Mouse (Mus musculus): ENCODE measurements around the gene Nlgn2. TPM values are rescaled to one million over a fixed set of nuclear protein-coding genes. Genes with fewer than 3 reads are reported as not detected.

Gene Nlgn2
- total RNA-seq (2023) = 0.88 and 1.8 TPM in 2 replicates

DNA sequence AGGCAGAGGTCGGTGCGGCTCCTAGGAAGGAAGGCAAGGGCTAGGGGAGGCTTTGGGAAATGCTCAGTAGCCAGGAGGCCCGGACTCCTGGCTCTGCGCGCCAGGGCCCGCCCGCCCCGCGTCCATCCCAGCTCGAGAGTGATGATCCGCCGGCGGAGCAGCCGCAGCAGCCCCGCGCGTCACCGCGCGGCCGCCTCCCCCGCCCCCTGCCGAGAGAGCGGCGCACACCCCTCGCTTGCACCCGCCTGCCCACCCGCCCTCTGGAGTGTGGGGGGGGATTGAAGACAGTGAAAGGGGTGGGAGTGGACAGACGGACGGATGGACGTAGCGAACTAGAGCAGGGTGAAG, at the start of gene Nlgn2:
Nlgn2 (minus strand) TSS at position 181 of the 348 bp plus-strand sequence.

DNA sequence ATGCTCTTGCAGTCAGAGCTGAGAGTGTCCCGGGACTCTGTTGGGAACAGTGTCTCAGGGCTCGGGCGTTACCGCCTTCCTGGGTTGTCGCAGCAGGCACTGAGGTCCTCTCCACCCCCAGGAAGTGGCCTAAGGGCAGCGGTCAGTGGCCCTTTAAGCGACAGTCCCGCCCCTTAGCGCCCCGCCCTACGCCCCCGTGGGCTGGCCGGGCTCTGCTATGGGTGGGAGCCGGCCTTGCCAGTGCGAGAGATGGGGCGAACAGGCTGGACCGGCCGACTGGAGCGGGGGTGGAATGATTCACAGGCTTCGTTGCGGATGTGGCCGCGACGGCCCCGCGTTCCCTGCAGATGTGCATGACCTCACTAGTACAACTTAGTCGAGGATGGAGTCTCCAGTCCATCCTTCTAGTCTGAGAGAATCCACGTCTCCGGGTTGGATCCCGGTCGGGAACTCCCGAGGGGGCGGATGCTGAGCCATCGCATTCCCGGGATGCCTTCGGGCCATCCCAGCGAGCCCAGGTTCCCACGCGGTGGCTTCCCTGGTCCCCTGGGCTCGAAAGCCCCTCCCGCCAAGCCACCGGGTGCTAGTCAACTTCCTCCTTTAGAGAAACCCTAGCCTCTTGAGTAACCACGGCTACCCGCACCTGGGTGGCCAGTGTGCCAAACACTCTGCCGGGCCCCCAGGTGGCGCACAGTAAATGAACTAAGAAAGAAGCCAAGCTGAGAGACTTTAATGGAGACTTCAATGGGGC, 43.4 kb upstream of the Nlgn2 start, which contains the start of gene Kctd11:
Kctd11 (minus strand) TSS at position 554 of the 751 bp plus-strand sequence.

DNA sequence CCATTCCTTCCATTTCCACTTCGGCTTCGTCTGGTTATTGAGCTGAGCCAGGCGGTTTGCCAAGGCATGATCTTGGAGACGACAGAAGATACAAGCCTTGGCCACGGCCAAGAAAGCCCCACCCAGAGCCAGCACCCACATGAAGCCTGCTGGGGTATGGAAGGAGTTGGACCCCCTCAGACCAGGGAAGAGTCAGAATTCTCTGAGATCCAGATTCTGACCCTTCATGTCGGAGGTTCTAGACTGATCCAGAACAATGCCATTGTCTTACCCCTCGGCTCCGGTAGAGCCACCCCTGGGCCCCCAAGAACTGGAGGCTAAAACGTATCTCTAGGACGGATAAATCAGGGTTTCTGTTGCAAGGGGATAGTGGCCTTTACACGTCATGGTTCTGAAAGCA, 40.3 kb upstream of the Nlgn2 start, which contains the start of gene Tmem95:
Tmem95 (minus strand) TSS at position 141 of the 400 bp plus-strand sequence.

DNA sequence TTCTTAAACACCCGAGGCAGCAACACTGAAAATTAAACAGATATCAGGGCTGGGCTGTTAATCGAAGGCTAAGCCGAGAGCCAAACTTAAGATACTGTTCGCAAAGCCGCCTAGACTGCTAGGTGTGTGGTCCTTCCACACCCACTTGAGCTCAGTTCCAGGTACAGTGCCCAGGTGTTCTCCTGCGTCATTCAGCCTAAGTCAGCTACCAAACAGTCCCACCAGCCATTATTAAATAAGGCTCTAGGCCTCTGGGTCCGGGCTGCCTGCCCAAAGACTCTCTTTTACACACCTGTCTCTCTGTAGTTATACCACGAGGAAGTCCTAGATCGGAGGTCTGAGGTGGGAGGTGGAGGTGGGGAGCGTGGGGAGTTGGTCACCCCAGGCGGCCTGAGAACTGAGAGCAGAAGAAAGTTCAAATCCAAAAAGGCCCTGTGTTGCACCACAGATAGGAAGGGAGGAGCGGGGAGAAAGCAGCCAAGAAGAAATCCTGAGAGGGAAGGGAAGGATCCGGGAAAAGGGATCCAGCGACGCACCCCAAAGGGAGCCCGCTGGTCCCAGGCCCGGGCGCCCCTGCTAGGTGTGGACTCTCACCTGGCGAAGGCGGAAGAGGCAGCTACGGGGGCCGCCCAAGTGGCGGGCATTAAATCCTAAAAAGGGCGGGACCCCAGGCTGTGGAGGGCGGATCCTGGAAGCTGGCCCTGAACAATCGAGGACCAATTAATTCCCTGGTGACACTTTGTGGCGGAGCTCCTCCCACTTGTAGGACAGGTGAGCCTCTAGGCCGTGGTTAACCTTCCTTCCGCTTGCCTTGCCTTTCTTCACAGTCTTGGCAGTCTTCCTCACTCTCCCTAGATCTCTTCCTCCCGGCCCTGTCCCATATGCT, 20.8 kb upstream of the Nlgn2 start, which contains the start of gene Tnk1:
Tnk1 (minus strand) TSS at position 618 of the 886 bp plus-strand sequence.

DNA sequence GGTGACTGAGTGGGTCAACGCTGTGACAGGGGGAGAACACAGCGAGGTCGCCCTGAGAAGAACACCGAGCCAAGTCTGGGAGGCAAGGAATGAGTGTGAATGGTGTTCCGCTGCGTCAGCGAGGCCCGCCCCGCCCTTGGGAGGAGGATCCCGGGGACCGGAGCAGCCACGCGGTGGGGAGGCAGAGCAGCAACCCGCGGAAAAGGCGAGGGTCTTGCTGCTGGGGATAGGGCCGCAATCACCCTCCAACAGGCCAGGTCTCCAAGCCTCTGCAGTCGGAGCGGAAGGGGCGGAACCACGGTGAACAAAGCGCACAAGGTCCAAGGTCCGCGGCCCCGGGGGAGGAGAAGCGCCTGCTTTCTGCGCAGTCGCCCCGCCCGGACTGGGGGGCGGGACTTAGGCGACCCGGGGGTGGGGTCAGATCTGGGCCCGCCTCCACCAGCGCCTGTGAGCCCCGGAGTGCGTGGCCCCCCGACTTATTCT, 8.7 kb upstream of the Nlgn2 start, which contains the start of gene Plscr3:
Plscr3 (plus strand) TSS at position 179 of the 483 bp plus-strand sequence.

DNA sequence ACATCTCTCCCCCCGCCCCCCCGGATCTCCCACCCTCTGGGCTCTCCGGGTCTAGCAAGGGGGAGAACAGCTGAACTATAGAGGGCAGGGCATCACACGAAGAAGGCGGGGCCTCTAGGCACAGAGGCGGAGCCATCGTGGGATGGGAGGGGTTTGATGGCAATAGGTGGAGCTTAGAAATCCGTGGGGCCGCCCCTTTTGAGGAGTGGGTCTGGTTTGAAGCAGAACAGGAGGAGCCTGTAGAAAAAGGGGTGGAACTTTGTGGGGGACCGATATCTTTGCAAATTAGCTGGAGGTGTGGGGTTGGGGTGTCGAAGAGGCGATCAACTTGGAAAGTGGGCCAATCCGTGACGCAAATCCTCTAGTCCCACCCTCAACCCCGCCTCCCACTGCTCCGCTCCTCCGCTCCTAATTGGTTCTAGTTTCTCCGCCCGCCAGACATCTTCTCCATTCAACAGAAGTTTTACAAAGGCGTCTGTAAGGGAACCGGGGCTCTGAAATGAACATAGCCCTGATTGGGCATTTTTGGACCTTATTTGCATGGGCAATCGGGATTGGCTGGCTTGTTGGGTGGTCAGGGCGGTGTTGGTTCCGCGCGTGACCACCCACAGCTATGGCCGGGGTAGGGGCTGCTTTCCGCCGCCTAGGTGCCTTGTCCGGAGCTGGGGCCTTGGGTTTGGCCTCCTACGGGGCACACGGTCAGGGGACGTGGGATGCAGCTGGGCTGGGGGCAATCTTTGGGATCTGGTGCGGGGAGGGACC, 549 bp upstream of the Nlgn2 start, which contains the start of gene Tmem256:
Tmem256 (plus strand) TSS at position 563 of the 762 bp plus-strand sequence.

DNA sequence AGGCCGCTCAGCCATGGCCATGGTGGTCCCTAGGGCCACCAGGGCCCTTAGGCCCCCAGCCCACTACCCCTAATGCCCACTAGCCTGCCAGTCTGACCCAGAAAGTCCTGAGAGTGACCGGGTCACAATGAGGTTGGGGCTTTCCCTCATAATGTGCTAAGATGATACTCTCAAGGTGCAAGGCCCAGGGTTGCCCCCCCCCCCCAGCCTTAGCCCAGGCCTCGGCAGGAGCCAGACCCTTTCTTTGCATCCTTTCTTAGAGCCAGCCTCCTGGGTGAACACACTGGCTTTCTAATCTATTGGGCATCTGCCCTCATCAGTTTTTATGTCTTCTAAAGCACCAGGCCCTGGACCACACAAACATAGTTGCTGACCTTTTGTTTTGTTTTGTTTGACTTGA, 15.5 kb downstream of the Nlgn2 start, which contains the start of gene Spem1:
Spem1 (minus strand) TSS at position 101 of the 400 bp plus-strand sequence.

DNA sequence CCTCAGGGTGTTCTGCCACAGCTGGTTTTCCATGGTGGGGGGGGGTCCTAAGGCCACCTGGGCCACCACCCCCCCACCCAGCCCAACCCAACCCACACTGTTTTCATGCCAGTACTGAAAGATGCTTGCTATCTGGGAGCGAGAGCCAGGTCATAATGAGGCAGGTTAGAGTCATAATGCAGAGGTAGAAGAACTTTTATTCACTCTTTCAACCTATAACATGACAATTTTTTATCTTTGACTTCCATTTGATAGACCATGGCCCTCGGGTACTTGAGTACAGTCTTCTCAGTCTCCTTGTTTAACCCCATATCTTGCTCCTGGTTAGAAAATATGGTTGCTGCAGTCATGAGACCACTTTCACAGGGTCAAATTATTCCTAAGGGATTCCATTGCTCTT, 19.2 kb downstream of the Nlgn2 start, which contains the start of gene Spem2:
Spem2 (minus strand) TSS at position 101 of the 400 bp plus-strand sequence.

DNA sequence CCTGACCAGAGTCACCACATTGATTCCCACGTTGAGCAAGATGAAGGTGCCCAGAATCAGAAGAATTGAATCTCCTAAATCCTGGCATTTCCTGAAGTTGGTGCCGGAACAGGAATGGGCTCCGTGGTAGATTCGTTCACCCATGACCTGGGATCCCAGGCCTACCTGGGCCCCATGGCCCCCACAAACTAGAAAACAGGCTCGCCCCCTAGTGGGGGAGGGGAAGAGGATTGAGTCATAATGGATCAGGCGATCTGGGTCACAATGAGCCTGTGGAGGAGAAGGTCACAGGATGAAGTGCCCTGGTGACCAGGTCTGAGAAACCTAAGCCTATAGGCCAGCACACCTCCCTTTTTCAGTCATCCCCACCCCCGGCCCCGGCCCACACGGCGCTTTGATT, 22.4 kb downstream of the Nlgn2 start, which contains the start of gene Gm39566:
Gm39566 (minus strand) TSS at position 144 of the 400 bp plus-strand sequence.

DNA sequence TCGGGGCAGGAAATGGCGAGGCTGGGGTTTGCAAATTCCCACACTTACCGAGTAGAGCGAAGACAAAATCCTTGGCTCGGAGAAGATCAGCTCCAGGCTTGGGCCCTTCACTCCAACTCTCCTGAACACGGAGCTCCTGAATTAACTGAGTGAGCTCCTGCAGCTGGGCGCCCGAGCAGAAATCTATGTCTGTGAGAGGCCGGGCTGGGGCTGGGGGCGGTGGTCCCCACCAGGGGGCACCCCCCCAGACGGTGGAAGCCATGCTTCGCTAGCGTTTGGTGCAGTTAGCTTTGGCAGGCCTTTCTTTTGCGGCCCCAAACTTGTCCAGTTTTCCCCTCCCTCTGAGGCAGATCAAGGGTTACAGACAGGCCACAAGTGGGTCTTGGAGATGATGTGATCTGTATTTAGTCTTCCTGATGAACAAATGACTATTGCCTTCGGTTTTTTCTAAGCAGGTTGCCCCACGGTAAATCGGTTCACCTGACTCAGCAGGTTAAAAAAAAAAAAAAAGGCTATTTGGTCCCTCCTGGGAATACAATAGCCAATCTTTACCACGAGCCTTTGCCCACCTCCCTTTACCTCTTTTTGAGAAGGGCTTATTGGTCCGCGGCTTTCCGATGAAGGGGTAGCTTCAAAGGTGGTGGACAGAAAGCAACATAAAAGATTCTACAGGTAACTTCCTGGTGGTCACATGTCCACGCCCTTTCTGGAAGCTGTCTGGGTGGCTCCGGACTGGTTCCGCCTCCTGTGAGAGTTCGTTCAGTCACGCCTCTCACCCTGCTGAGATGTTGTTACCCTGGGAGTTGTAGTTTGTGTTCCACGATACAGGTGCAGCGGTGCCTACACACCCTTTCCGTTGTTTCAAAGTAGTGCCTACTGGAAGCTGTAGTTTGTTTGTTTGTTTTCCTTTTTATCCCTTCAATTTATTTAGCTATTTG, 32.3 kb downstream of the Nlgn2 start, which contains the start of gene Tmem102:
Tmem102 (minus strand) TSS at position 653 of the 938 bp plus-strand sequence.

DNA sequence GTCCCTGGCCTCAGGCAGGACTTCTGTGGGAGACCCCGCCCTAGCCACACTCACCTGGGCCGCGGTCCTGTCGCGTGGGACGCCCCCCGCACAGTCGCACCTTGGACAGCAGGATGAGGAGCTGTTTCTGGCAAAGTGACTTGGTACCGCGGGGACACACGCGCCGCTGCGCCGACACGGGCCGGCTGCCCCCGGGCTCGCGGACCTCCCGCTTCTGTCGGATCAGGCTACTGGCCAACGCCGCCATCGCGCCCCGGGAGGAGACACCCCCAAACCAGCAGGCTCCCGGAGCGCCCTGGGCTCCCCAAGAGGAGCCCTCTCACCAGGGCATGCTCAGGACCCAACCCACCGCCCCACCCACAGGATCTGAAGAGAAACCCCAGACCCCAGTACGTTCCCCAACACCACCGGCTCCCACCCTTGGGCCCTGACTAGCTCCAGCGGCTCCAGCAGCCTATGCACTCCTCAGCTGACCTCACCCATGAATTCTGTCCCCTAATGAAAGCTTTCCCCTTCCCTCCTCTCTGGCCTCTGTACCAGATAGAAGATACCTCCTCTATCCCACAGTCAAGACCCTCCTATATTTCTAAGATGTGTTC, 36.1 kb downstream of the Nlgn2 start, which contains the start of gene Fgf11:
Fgf11 (minus strand) TSS at position 479 of the 599 bp plus-strand sequence.

DNA sequence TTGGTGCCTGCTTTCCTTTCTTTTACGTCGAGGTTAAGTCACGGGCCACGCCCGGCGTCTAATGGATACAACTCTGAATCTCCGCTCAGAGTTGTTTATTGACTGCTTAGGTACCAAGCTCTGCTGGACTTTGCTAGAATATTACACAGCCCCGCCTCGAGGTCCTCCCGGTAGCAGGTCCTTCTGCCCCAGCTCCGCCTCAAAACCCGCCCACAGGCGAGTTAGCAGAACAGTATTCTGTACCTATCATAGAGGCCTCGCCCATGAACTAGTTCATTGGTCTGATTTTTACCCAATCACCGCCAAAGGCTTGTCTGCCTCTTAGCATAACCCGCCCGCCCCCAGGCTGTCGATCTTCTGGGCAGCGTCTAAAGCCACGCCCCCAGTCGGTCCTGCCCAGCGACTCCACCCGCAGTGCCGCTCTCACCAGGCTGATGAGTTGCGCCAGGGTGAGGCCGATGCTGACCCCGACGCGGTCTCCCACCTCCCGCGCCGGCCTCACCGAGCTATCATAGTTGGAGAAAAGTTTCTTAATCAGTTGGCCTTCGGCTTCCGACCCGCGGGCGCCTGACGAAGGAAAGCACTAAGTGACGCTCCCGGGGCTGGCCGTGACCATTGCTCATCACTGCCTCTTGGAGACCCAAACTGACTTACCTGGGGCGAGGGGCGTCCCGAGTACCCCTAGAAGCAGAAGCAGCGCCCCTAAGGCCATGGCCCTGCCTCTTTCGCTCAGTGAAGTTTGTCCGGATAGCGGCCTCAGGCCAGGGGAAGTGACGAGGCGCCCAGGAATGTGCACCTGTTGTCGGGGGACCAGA, 42.2 kb downstream of the Nlgn2 start, which contains the start of gene Chrnb1:
Chrnb1 (minus strand) TSS at position 776 of the 815 bp plus-strand sequence.

Other genes starting within 250 kb of the Nlgn2 start
- not detected in 2 replicates for gene Atp1b2, start 231.8 kb downstream of the Nlgn2 start, total RNA-seq (2023)
- gene Shbg, start 219.9 kb downstream of the Nlgn2 start, total RNA-seq (2023) = not detected in 2 replicates
- gene Sat2, start 215.8 kb downstream of the Nlgn2 start, total RNA-seq (2023) = not detected in 2 replicates
- 43.9 and 65.2 TPM in 2 replicates for gene Fxr2, start 204.8 kb downstream of the Nlgn2 start, total RNA-seq (2023)
- gene Sox15, start 182.5 kb downstream of the Nlgn2 start, total RNA-seq (2023) = 0.95 TPM in 1 of 2 replicates, not detected in the other
- 67.2 and 77.6 TPM in 2 replicates for gene Mpdu1, start 175.1 kb downstream of the Nlgn2 start, total RNA-seq (2023)
- 79.5 and 104 TPM in 2 replicates for gene Cd68, start 171.6 kb downstream of the Nlgn2 start, total RNA-seq (2023)
- 525 and 565 TPM in 2 replicates for gene Eif4a1, start 165.4 kb downstream of the Nlgn2 start, total RNA-seq (2023)
- gene Senp3, start 155.7 kb downstream of the Nlgn2 start, total RNA-seq (2023) = 77.3 and 91.6 TPM in 2 replicates
- 10.0 and 11.1 TPM in 2 replicates for gene Tnfsf13, start 152.0 kb downstream of the Nlgn2 start, total RNA-seq (2023)
- gene Tnfsf12, start 141.9 kb downstream of the Nlgn2 start, total RNA-seq (2023) = 7.3 and 8.2 TPM in 2 replicates
- 1.4 and 4.9 TPM in 2 replicates for gene Tnfsfm13, start 141.7 kb downstream of the Nlgn2 start, total RNA-seq (2023)
- gene Polr2a, start 79.1 kb downstream of the Nlgn2 start, total RNA-seq (2023) = 74.6 and 76.6 TPM in 2 replicates
- gene Slc35g3, start 75.8 kb downstream of the Nlgn2 start, total RNA-seq (2023) = not detected in 2 replicates
- 0.70 and 1.2 TPM in 2 replicates for gene Zbtb4, start 71.9 kb downstream of the Nlgn2 start, total RNA-seq (2023)
- gene Chrnb1, start 41.8 kb downstream of the Nlgn2 start, total RNA-seq (2023) = 0.54 and 1.0 TPM in 2 replicates
- not detected in 2 replicates for gene Fgf11, start 35.9 kb downstream of the Nlgn2 start, total RNA-seq (2023)
- gene Tmem102, start 32.2 kb downstream of the Nlgn2 start, total RNA-seq (2023) = not detected in 2 replicates
- gene Gm39566, start 22.5 kb downstream of the Nlgn2 start, total RNA-seq (2023) = not detected in 2 replicates
- gene Spem2, start 19.3 kb downstream of the Nlgn2 start, total RNA-seq (2023) = not detected in 2 replicates
- not detected in 2 replicates for gene Spem1, start 15.6 kb downstream of the Nlgn2 start, total RNA-seq (2023)
- gene Tmem256, start 730 bp upstream of the Nlgn2 start, total RNA-seq (2023) = 76.0 and 86.7 TPM in 2 replicates
- gene Plscr3, start 8.6 kb upstream of the Nlgn2 start, total RNA-seq (2023) = 26.2 and 36.2 TPM in 2 replicates
- gene Tnk1, start 20.9 kb upstream of the Nlgn2 start, total RNA-seq (2023) = not detected in 2 replicates
- 0.84 TPM in 1 of 2 replicates, not detected in the other for gene Tmem95, start 40.2 kb upstream of the Nlgn2 start, total RNA-seq (2023)
- gene Kctd11, start 43.6 kb upstream of the Nlgn2 start, total RNA-seq (2023) = 6.8 TPM in 2 replicates
- gene Acap1, start 57.8 kb upstream of the Nlgn2 start, total RNA-seq (2023) = 262 and 323 TPM in 2 replicates
- gene 2810408A11Rik, start 63.2 kb upstream of the Nlgn2 start, total RNA-seq (2023) = 1.2 and 2.6 TPM in 2 replicates
- 17.7 and 25.0 TPM in 2 replicates for gene Neurl4, start 63.3 kb upstream of the Nlgn2 start, total RNA-seq (2023)
- gene Gps2, start 76.1 kb upstream of the Nlgn2 start, total RNA-seq (2023) = 71.0 and 76.8 TPM in 2 replicates
- gene Eif5a, start 84.2 kb upstream of the Nlgn2 start, total RNA-seq (2023) = 429 and 447 TPM in 2 replicates
- not detected in 2 replicates for gene Ybx2, start 98.0 kb upstream of the Nlgn2 start, total RNA-seq (2023)
- gene Slc2a4, start 110.4 kb upstream of the Nlgn2 start, total RNA-seq (2023) = 0.20 TPM in 1 of 2 replicates, not detected in the other
- gene Cldn7, start 127.0 kb upstream of the Nlgn2 start, total RNA-seq (2023) = not detected in 2 replicates
- gene Ctdnep1, start 143.4 kb upstream of the Nlgn2 start, total RNA-seq (2023) = 57.0 and 90.8 TPM in 2 replicates
- 24.6 and 25.4 TPM in 2 replicates for gene Elp5, start 144.7 kb upstream of the Nlgn2 start, total RNA-seq (2023)
- gene Gabarap, start 153.4 kb upstream of the Nlgn2 start, total RNA-seq (2023) = 585 and 586 TPM in 2 replicates
- gene Phf23, start 158.0 kb upstream of the Nlgn2 start, total RNA-seq (2023) = 41.1 and 46.0 TPM in 2 replicates
- gene Dvl2, start 162.8 kb upstream of the Nlgn2 start, total RNA-seq (2023) = 18.1 and 19.3 TPM in 2 replicates
- gene Acadvl, start 177.6 kb upstream of the Nlgn2 start, total RNA-seq (2023) = 41.4 and 52.4 TPM in 2 replicates
- 3.3 and 6.2 TPM in 2 replicates for gene Dlg4, start 179.2 kb upstream of the Nlgn2 start, total RNA-seq (2023)
- gene Asgr1, start 216.3 kb upstream of the Nlgn2 start, total RNA-seq (2023) = not detected in 2 replicates

Data from neutrophil, adult 65 days (primary cell).